Mouse (Mus musculus): ENCODE measurements around the gene Dscaml1.

DNA sequence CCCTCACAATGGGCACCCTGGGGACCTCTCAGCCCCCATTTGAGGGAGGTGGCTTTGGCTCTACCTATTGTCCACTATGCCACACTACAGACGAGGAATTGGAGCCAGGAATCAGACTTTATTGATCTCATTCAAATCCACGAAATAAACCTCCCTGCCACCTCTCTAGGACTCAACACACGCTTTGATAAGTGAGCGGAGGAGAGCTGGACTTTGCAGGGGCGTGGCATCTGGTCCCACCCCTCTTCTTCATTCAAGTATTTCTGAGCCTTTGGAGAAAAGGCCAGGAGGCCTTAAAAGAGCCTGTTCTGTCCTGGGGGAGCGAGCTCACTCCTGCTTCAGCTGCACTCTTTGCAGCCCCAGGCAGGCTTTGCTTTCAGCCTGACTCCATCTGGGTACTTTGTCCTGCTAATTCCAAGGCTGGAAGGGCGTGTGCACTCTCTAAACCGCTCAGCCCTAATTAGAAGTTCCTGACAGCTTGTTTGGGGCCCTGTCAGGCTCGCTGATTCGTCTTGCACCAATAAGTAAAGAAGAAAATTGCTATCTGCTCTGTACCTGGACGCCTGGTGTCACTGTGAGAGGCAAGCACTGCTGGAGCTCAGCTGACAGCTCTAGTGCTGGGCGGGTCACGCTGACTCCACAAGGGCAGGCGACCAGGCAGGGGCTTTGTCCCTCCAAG, 75.7 kb downstream of the Dscaml1 start:
- TF ChIP-seq CTCF (IDR thresholded peaks at IDR 0.05; ENCODE audit: low read depth) (no peak), EP300 (IDR thresholded peaks at IDR 0.05; ENCODE audit: low read depth) (no peak)
